Mouse (Mus musculus) embryonic facial prominence, embryonic 13.5 days (tissue): ENCODE data around the gene Kcnh6. TPM values are rescaled to one million over a fixed set of nuclear protein-coding genes. Genes with fewer than 3 reads are reported as not detected.
A peak's percentile ranks its signal among the peaks of the same experiment; 100 is the strongest.
"Not testable (repeated sequence)": the region's sequence is repeated elsewhere in the genome, so short reads cannot be mapped to it uniquely, and the experiment has no call there.

Source experiments
- ATAC-seq: fragments of 200-750 bp; cut with Nextera tagmentation; 2 replicates; pipeline ENCODE4 v1.8.0; 2017; ENCODE audit warnings: low read depth; ENCODE audit not compliant: insufficient number of reproducible peaks, insufficient read depth, low FRiP score, low TSS enrichment
- H3K27ac ChIP-seq: fragments of 300-500 bp; sonication (generic); 2 replicates; pipeline ENCODE4 v1.5.1; 2015; ENCODE audit warnings: moderate library complexity, mild to moderate bottlenecking, inconsistent platforms
- H3K27me3 ChIP-seq: fragments of 300-500 bp; sonication (generic); 2 replicates; pipeline ENCODE4 v1.6.1; 2015; ENCODE audit warnings: mild to moderate bottlenecking, inconsistent platforms
- H3K36me3 ChIP-seq: fragments of 300-500 bp; sonication (generic); 2 replicates; pipeline ENCODE4 v1.6.1; 2015; ENCODE audit warnings: mild to moderate bottlenecking, inconsistent platforms
- H3K4me1 ChIP-seq: fragments of 300-500 bp; sonication (generic); 2 replicates; pipeline ENCODE4 v1.6.1; 2015; ENCODE audit warnings: inconsistent platforms
- H3K4me2 ChIP-seq: fragments of 300-500 bp; sonication (generic); 2 replicates; pipeline ENCODE4 v1.6.1; 2015; ENCODE audit warnings: moderate library complexity, mild to moderate bottlenecking, inconsistent platforms
- H3K4me3 ChIP-seq: fragments of 300-500 bp; sonication (generic); 2 replicates; pipeline ENCODE4 v1.5.1; 2015; ENCODE audit warnings: mild to moderate bottlenecking, inconsistent platforms
- H3K9ac ChIP-seq: fragments of 300-500 bp; sonication (generic); 2 replicates; pipeline ENCODE4 v1.6.1; 2015; ENCODE audit warnings: mild to moderate bottlenecking, inconsistent platforms
- H3K9me3 ChIP-seq: fragments of 300-500 bp; sonication (generic); 2 replicates; pipeline ENCODE4 v1.6.1; 2016; ENCODE audit warnings: inconsistent platforms
- WGBS: fragments of 180-500 bp; shearing (Covaris S2); methylation state at CpG from one replicate; pipeline ENCODE4 v1.1.7; 2015; ENCODE audit warnings: mixed read lengths; 5-methylcytosine and 5-hydroxymethylcytosine counted together
- polyA plus RNA-seq: library from polyadenylated mRNA; unstranded; fragments of >200 nt; fragmentation: Nextera tagmentation; extraction: Ambion mirVana; gene quantifications from 2 replicates; pipeline ENCODE4 v1.2.1, GENCODE M21; 2015

Kcnh6 gene
- polyA plus RNA-seq, 1 experiment from 2014 or later = 0.31 TPM

DNA sequence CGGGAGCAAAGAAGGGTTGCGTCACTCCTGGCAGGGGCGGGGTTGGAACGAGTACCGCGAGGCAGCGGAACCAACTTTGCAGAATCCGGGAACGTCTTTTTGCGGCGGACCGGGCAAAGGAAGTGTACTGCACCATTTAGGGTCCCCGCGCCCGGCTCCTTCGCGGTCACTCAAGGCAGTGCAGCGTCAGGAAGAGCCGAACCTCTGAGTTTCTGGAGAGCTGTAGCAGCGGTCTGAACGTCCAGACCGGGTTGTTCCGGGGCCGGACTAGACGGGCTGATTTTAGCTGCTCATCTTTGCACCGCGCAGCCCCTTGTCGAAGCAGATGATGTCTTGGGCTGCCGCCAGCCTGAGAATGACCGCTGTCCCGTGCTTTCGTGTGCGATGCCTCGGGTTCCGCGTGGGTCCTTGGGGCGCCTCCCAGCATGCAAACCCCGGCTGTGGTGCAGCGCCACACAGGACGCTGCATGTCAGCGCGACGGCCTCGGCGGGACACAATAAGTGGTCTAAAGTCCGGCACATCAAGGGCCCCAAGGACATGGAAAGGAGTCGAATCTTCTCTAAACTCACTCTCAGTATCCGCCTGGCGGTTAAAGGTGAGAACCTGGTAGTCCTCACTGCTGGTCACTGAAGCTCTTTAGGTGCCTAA, 58.1 kb downstream of the Kcnh6 start, which contains the start of gene Taco1:
TSS of gene Taco1 (plus strand) at position 139 of the 649 bp plus-strand sequence.
- WGBS = under 1% methylated on average over 49 of the region's 49 CpGs
- H3K36me3 ChIP-seq = 0 out of 2 replicates have a peak, but pooled peaks cover 8% of the 10 kb centered on the region
- H3K4me2 ChIP-seq = peak within 1 kb of the TSS; percentile 81
- H3K9me3 ChIP-seq = no peaks in the 10 kb centered on the region
- peak within 1 kb of the TSS; percentile 87 for H3K27ac ChIP-seq
- H3K4me3 ChIP-seq = peak within 1 kb of the TSS; percentile 92
- peak; percentile 94 for ATAC-seq
- H3K4me1 ChIP-seq = peaks cover 12% of the 10 kb centered on the region
- H3K9ac ChIP-seq = peak within 1 kb of the TSS; percentile 94
- H3K27me3 ChIP-seq = no peaks in the 10 kb centered on the region

DNA sequence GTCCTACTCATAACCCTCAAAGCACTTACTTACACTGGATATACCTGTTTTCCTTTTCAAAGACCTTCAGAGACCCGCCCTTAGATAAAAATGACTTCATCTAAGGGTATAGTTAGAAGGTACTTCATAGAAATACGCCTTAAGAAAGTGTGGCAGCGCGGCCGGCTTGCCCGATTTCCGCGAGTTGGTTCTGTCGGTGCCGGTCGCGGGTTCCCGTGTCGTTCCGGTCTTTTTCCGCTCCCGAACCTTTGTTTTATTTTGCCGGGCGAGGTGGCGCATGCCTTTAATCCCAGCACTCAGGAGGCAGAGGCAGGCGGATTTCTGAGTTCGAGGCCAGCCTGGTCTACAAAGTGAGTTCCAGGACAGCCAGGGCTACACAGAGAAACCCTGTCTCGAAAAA, 58.7 kb downstream of the Kcnh6 start:
- ATAC-seq, H3K27me3 ChIP-seq, H3K36me3 ChIP-seq, H3K9me3 ChIP-seq: not testable (repeated sequence)
- Histone ChIP-seq H3K4me1 (peaks cover 12% of the 10 kb centered on the region), H3K27ac (peak overlapping the region; percentile 87; the same call in 1 of the 2 replicates), H3K4me3 (peak overlapping the region; percentile 92), H3K9ac (peak overlapping the region; percentile 94), H3K4me2 (peak overlapping the region; percentile 81)
- WGBS = 16% methylated on average over 23 of the region's 23 CpGs

DNA sequence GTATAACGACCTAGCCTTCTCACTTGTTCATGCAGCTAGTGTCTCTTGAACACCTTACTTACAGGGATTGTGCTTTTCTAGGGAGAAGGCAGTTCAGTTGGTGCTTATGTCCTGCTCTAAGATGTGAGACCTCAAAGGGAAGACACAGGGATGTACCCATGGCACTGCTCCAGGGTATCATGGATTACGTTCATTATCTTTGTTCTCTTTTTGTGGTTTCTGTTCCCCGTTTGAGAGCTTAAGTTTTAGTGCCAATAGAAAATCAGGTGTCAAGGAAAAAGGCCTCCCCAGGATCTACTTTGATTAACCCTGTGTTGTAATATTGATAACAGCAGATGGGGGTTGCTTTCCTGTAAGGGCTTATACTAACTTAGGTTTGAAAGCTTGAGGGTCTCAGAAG, 65.8 kb downstream of the Kcnh6 start:
- H3K4me3 ChIP-seq = no peak overlapping the region
- no peak overlapping the region for H3K9ac ChIP-seq
- ATAC-seq = no peak
- H3K27ac ChIP-seq = no peak overlapping the region
- peaks cover 32% of the 10 kb centered on the region for H3K36me3 ChIP-seq
- WGBS = 79% methylated on average over 3 of the region's 3 CpGs
- H3K4me2 ChIP-seq = no peak overlapping the region
- no peaks in the 10 kb centered on the region for H3K9me3 ChIP-seq
- no peaks in the 10 kb centered on the region for H3K27me3 ChIP-seq
- H3K4me1 ChIP-seq = no peaks in the 10 kb centered on the region

DNA sequence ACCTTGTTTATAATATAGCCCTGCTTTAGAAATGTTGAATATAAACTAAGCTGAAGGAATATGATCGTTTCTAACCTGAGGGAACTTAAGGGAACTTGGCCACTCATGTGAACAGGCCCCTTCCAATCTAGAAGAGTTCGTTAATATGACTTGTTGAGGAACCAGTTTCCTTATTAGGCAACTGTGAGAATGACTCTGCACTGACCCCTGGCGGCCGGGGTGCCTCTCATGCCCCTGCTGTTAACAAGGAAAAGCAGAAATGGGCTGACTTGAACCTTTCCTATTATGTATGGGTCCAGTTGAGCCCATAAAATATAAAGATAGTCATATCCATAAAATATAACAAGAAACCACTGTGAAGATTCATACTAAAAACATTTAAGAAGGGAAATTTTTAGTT, 68.4 kb downstream of the Kcnh6 start:
- Histone ChIP-seq H3K27me3 (no peaks in the 10 kb centered on the region), H3K9me3 (no peaks in the 10 kb centered on the region), H3K36me3 (peaks cover 24% of the 10 kb centered on the region), H3K4me2 (no peak overlapping the region), H3K4me1 (no peaks in the 10 kb centered on the region), H3K27ac (no peak overlapping the region), H3K4me3 (no peak overlapping the region), H3K9ac (no peak overlapping the region)
- ATAC-seq = no peak
- 3% methylated on average over 4 of the region's 4 CpGs for WGBS

Other genes starting within 250 kb of the Kcnh6 start
- 15.5 and 16.1 TPM in 2 replicates for gene Cyb561, start 54.8 kb upstream of the Kcnh6 start, polyA plus RNA-seq
- gene Ace, start 40.2 kb upstream of the Kcnh6 start, polyA plus RNA-seq = 0.65 and 0.94 TPM in 2 replicates
- not detected in 2 replicates for gene Ace3, start 13.4 kb upstream of the Kcnh6 start, polyA plus RNA-seq
- 71.3 and 74.6 TPM in 2 replicates for gene Dcaf7, start 28.7 kb downstream of the Kcnh6 start, polyA plus RNA-seq
- 10.2 and 10.8 TPM in 2 replicates for gene Taco1, start 57.9 kb downstream of the Kcnh6 start, polyA plus RNA-seq
- gene Map3k3, start 76.5 kb downstream of the Kcnh6 start, polyA plus RNA-seq = 25.1 and 25.6 TPM in 2 replicates
- gene Gm10840, start 152.7 kb downstream of the Kcnh6 start, polyA plus RNA-seq = not detected in 2 replicates
- 367 and 452 TPM in 2 replicates for gene Limd2, start 152.7 kb downstream of the Kcnh6 start, polyA plus RNA-seq
- gene Strada, start 194.0 kb downstream of the Kcnh6 start, polyA plus RNA-seq = 34.8 and 35.8 TPM in 2 replicates
- gene Ccdc47, start 208.2 kb downstream of the Kcnh6 start, polyA plus RNA-seq = 81.4 and 93.3 TPM in 2 replicates
- 81.2 and 90.4 TPM in 2 replicates for gene Ddx42, start 208.8 kb downstream of the Kcnh6 start, polyA plus RNA-seq
- 60.0 and 63.0 TPM in 2 replicates for gene Ftsj3, start 248.0 kb downstream of the Kcnh6 start, polyA plus RNA-seq
- gene Psmc5, start 248.0 kb downstream of the Kcnh6 start, polyA plus RNA-seq = 286 and 310 TPM in 2 replicates